Mouse (Mus musculus): Measurements from ENCODE around the gene Ica1.

DNA sequence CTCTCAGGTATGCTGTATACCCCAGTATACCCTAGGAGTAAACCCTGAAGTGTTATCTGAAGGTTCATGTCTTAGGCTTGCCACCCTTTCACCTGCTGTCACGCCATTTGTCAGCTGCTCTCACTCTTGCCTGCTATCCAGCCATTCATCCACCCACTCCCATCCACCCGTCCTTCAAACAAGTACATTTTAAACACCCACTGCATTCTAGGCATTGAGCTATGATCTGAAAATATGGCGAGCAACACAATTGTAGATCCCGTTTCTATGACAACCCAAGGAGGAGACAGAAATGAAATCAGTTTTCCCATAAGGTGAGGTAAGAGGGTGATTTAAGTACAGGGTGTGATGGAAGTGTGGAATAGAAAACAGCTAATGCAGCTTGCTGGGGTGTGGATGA, 140.2 kb downstream of the Ica1 start:
- no peak for TF ChIP-seq POLR2A (IDR thresholded peaks at IDR 0.05; ENCODE audit: low read depth, low read length)
- no peak for TF ChIP-seq CTCF (IDR thresholded peaks at IDR 0.05; ENCODE audit: borderline replicate concordance, insufficient read depth, low read length)
